Mouse (Mus musculus) MEL (cell line): ENCODE results near the gene Smad1.

Source experiments
- CTCF ChIP-seq, 3 experiments: IDR thresholded peaks in 2 of 3; conservative IDR thresholded peaks in 1 of 3; 2 replicates each; pipeline ENCODE4 v1.5.1; 2011 to 2012; ENCODE audit warnings: low read length in 3 of 3, low read depth in 2 of 3, mild to moderate bottlenecking in 2 of 3, improper control_type of control experiment in 1 of 3, inconsistent platforms in 1 of 3, mixed read lengths in 1 of 3, moderate library complexity in 1 of 3; ENCODE audit not compliant: control insufficient read depth in 1 of 3, insufficient read depth in 1 of 3, poor library complexity in 1 of 3, severe bottlenecking in 1 of 3
- E2F4 ChIP-seq: IDR thresholded peaks from 2 replicates; pipeline ENCODE4 v1.6.1; 2011; ENCODE audit warnings: low read depth, low read length, improper control_type of control experiment, borderline replicate concordance
- ELF1 ChIP-seq: IDR thresholded peaks from 2 replicates; pipeline ENCODE4 v1.6.1; 2014; ENCODE audit warnings: low read depth, mild to moderate bottlenecking, inconsistent platforms, low read length, improper control_type of control experiment, moderate library complexity
- GATA1 ChIP-seq: IDR thresholded peaks from 2 replicates; pipeline ENCODE4 v1.6.1; 2011; ENCODE audit warnings: low read depth, low read length, improper control_type of control experiment
- NELFE ChIP-seq: IDR thresholded peaks from 2 replicates; pipeline ENCODE4 v1.6.1; 2011; ENCODE audit warnings: low read depth, low read length, improper control_type of control experiment
- TCF12 ChIP-seq: IDR thresholded peaks from 2 replicates; pipeline ENCODE4 v1.6.1; 2014; ENCODE audit warnings: low read depth, mild to moderate bottlenecking, inconsistent platforms, low read length, improper control_type of control experiment, moderate library complexity

DNA sequence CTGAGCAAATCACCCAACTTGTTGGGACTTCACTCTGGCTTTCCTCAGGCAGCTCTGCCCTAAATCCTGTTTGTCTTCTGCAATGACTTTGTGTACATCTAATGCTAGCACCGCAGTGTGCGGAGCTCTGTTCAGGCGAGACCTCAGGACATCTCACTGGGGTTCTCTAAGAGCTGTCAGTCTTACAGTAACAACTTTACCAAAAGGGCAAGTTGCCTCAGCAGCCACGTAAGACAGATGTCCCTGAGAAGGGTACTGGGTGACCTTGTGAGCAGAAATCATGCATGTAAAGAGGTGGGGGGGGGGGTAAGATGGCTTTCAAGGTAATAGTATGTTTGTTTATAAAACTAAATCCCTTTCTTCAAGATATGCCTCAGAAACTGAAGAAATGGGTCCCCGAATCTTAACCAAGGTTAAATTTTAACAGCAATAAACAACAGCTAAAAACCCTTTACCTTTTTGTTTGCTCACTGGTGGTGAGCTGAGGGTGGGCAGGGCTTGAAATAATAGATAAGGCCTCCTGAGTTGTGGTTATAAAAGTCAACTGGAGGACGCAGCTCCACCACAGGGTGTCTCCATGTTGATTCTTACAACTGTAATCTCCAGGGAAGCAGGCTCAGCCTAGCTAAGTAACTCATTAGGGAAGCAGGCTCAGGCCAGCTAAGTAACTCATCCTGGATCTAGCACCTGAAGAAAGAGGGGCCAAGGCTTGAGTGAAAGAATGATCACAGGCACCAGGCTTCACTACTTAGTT, 38.4 kb downstream of the Smad1 start:
- peak; percentile 62 for TF ChIP-seq GATA1
- TF ChIP-seq ELF1 = no peak
- TF ChIP-seq CTCF (IDR thresholded peaks at IDR 0.05 in 2 of 3, conservative IDR thresholded peaks at IDR 0.05 in 1 of 3; ENCODE audit: control insufficient read depth in 1 of 3, insufficient read depth in 1 of 3, low read depth in 2 of 3, low read length in 3 of 3, poor library complexity in 1 of 3, severe bottlenecking in 1 of 3) = peak in 1 of 3 experiments; percentile 11; a peak in 2 of 6 replicates
- TF ChIP-seq E2F4 = no peak
- TF ChIP-seq NELFE = no peak
- no peak for TF ChIP-seq TCF12
